Mouse (Mus musculus) lung, adult 2 months (tissue): ENCODE measurements around the gene Abca14. TPM values are rescaled to one million over a fixed set of nuclear protein-coding genes. Genes with fewer than 3 reads are reported as not detected.

Source experiments
- DNase-seq: peaks from one replicate; pipeline ENCODE4 v3.0.0; 2022
- H3K4me1 ChIP-seq: fragments of 200-500 bp; 2 replicates; pipeline ENCODE4 v1.6.1; 2011; ENCODE audit warnings: low read length; ENCODE audit not compliant: control insufficient read depth, insufficient read depth
- H3K4me3 ChIP-seq: fragments of 200-500 bp; replicated peaks from 2 replicates; pipeline ENCODE3; 2011; ENCODE audit warnings: low read depth, mild to moderate bottlenecking, control low read depth, low read length; ENCODE audit errors: extremely low read depth
- CTCF ChIP-seq: fragments of 200-500 bp; IDR thresholded peaks from 2 replicates; pipeline ENCODE4 v1.5.1; 2011; ENCODE audit warnings: mild to moderate bottlenecking, low read length, control low read depth; ENCODE audit not compliant: insufficient read depth
- POLR2A ChIP-seq: fragments of 200-500 bp; IDR thresholded peaks from 2 replicates; pipeline ENCODE4 v1.6.1; 2011; ENCODE audit warnings: low read depth, mild to moderate bottlenecking, control low read depth, low read length, borderline replicate concordance; ENCODE audit errors: extremely low read depth
- WGBS: fragments of 180-500 bp; shearing (Covaris S2); methylation state at CpG from one replicate; pipeline ENCODE4 v1.1.7; 2018; 5-methylcytosine and 5-hydroxymethylcytosine counted together
- polyA plus RNA-seq: library from polyadenylated mRNA; depleted of rRNA; stranded (reverse); fragments of >200 nt; gene quantifications from 2 replicates; pipeline ENCODE4 v1.2.3, GENCODE M21; 2012

The Abca14 gene
- polyA plus RNA-seq, 1 experiment, result 0.14 TPM

DNA sequence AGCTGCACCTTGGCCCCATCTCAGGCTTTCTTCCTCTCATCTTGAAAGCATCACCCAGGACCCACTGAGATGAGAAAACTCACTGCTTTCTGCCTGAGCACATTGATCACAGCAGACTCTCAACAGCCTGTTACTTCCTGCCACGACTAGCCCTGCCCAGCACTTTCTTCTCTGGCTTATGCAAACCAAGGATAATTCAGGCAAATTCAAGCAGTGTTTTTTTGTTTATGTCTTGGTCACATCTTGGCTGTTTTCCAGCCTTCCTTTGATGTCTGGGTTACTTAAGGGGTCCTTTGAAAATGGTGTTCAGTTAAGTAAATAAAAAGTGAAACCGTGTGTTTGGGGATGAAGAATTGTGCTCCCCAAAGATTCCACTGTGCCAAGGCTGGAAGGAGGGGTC, 24.8 kb upstream of the Abca14 start:
- TF ChIP-seq CTCF (no peak), POLR2A (no peak)
- Histone ChIP-seq H3K4me3 (no peak overlapping the region), H3K4me1 (no peaks in the 10 kb centered on the region)
- WGBS, result 6% methylated on average over 2 of the region's 2 CpGs
- DNase-seq, result no peak

DNA sequence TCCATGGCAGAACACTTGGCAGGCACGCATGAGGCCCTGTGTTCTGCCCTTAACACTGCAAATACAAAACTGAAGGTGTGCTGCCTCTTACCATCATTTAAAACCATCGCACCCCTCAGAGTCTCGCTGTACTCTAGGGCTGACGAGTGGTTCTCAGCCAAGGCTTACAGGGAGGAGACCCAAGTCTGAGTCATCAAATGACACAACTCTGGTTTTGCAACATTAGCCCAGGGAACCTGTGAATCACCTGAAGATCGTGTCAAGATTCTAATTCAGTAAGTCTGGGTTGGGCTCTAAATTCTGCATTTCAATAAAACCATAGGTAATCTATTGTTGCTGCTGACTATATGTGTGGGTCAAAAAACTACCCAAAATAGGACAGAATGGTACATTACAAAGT, 23.2 kb upstream of the Abca14 start:
- H3K4me1 ChIP-seq, result no peaks in the 10 kb centered on the region

DNA sequence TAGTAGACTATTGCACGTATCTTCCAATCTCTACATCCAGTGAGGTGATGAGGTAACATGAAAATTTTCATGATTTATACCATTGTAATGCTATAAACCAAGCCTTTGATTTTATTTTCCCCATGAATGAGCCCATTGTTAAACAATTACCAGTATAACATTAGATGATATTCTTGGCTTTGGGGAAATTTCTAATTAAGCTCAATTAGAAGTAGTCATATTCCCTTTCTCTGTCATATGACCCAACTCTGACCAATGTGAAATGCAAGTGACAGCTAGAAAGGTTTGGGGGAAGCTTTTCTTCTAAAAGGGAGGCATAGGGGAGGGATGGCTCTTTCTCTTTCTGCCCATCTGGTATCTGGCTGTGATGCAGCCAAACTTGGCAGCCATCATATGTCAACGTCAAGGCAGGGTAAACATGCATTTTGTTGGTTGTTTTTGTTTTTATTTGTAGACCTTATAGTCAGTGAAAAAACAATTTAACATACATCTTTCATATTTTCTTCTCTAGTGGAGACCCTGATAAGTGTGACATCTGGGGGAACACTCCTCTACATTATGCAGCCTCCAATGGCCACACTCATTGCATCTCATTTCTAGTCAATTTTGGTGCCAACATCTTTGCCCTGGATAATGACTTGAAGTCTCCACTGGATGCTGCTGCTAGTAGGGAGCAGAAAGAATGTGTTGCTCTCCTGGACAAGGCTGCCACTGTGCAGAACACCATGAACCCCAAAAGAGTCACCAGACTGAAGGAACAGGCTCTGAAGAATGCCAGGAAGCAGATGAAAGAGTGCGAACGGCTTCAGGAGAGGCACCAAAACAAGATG, 22.1 kb upstream of the Abca14 start:
- DNase-seq, result no peak
- WGBS, result 86% methylated on average over 4 of the region's 4 CpGs

More for the DNA sequence above, 23.2 kb upstream of the Abca14 start:
- H3K4me3 ChIP-seq, result no peak overlapping the region
- WGBS, result 62% methylated on average over 5 of the region's 5 CpGs
- DNase-seq, result no peak
- TF ChIP-seq POLR2A (no peak), CTCF (no peak)

DNA sequence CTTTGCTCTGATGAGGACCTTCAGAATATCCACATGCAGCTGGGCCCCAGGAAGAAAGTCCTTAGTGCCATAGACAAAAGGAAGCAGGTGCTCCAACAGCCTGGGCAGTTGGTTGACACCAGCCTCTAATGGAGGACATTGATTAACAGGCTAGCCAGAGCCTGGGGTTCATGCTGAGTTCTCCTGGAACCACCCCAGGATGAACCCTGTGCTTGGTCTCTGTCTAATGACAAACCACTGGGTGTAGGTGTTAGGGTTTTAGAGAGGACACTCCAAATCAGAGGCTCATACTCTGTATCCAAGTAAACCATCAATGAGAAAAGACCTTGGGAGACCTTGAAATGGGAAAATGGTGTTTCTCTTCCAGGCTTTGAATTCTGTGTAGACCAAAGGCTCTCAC, 20.9 kb upstream of the Abca14 start:
- no peak for DNase-seq
- Histone ChIP-seq H3K4me1 (no peaks in the 10 kb centered on the region), H3K4me3 (no peak overlapping the region)
- TF ChIP-seq POLR2A (no peak), CTCF (no peak)

More for the DNA sequence above, 22.1 kb upstream of the Abca14 start:
- H3K4me3 ChIP-seq, result no peak overlapping the region
- H3K4me1 ChIP-seq, result no peaks in the 10 kb centered on the region
- TF ChIP-seq CTCF, result no peak
- TF ChIP-seq POLR2A, result no peak

DNA sequence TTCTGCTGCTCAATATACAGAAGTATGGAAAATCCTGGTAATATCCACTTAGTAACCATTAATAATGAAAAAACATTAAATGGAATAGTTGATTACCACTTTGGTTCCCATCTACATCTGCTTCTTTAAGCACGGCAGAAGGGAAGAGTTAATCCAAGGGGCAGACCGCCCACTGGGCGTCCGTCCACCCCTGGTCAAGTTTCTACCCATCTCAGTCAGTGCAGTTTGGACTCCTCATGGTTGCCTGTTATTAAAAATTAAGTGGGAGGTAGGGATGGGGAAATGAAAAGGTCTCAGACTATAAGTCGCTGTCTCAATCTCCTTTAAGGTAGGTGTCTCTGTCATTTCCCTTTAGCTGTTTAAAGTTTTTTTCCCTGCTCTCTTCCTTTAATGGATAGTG, 14.8 kb upstream of the Abca14 start:
- H3K4me1 ChIP-seq, result no peaks in the 10 kb centered on the region
- 89% methylated on average over 5 of the region's 5 CpGs for WGBS
- TF ChIP-seq POLR2A (no peak), CTCF (no peak)

DNA sequence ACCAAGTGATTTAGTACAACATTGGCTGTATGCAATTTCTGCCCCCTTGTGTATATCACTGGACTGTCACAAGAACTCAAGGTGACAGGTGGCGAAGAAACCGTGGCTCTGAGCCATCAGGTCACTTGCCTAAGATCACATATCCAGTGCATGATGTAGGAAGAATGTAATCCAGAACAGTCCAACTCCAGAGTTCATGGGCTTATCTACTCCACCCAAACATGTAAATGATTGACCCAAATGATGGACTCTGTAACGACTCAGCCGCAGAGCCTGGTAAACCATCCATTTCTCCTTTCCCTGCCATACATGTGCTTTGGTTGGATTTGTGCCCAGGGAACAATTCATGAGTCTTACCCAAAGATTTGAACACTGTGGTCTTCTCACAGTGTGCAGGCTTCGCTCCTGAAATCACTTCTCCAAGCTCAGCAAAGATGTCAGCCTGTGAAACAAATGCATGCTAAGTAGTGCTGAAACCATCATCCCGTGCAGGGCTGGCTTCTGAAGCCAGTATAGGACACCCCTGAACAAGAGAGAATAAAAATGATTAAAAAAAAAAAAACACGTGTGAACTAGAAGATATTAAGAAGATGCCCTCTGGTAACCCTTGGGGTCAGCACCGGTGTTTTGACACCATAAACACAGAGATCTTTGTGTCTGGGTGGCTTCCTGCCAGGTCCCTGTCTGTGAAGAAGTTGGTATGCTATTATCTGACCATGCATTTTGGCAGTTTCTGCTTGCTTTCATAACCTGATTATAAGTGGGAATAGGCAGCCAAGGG, 14.2 kb upstream of the Abca14 start:
- Histone ChIP-seq H3K4me3 (no peak overlapping the region), H3K4me1 (no peaks in the 10 kb centered on the region)
- no peak for TF ChIP-seq POLR2A
- no peak for TF ChIP-seq CTCF
- DNase-seq, result no peak
- WGBS, result 67% methylated on average over 8 of the region's 8 CpGs

More for the DNA sequence above, 14.8 kb upstream of the Abca14 start:
- H3K4me3 ChIP-seq, result no peak overlapping the region
- DNase-seq, result no peak

DNA sequence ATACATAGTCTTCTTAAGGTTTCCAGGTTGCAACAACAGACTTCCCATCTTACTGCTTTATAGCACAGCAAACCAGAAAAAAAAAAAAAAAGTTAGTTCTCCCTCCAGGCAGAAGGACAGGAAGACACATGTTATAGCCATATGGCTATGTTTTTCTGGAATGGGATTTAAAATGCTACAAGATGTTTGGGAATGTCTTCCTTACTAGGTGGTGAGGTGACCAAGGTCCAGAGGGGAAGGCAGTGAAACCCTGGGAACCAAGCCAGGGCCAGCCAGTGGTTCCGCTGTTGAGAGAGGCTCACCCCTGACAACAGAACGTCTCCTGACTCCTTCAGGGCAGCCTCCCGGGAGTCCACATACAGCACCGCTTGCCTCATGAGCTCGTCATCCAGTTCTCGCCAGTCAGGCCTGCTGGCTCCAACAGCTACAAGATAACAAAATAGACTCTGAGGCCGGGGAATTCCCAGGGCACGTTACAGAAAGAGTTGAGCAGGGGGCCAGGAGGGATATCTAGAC, 13.6 kb upstream of the Abca14 start:
- H3K4me1 ChIP-seq, result no peaks in the 10 kb centered on the region
- no peak overlapping the region for H3K4me3 ChIP-seq
- DNase-seq, result no peak
- no peak for TF ChIP-seq POLR2A
- 51% methylated on average over 8 of the region's 8 CpGs for WGBS

DNA sequence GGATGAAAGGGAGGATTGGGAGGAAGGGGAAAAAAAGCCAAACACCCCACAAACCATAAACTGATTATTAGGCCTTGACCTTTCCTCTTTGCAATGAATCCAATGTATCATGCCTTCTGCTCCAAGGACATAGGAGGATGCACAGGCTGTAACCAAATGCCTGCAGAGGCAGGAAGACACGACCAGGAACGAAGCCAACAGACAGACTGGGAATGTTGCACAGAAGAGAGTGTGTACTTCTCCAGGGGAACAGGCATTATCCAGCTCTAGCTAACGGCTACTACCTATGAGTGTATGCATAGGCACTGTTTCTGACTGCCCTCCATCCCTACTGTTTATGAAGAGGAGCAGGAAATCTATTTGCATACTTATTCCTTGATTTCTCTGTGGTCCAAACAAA, 11.6 kb upstream of the Abca14 start:
- no peak overlapping the region for H3K4me3 ChIP-seq
- H3K4me1 ChIP-seq, result no peaks in the 10 kb centered on the region
- WGBS, result 43% methylated on average over 3 of the region's 3 CpGs
- no peak for DNase-seq
- TF ChIP-seq POLR2A (no peak), CTCF (no peak)

DNA sequence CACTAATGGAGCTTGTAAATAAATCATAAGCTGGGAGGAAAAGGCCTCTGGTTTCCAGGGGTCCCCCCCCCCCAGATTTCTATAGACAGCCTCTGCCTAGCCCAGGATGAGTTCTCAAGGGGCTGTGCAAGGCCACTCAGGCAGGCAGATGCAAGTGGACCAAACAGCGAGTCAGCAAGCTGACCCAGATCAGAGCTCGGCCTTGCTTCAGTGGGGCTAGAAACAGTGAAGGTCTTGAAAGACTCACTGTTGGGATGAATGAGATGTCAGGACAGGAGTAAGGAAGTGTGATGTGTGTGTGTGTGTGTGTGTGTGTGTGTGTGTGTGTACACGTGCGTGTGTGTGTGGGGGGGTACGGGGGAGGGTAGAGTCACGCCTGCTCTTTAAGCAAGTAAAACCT, 10.9 kb upstream of the Abca14 start:
- WGBS, result 75% methylated on average over 6 of the region's 6 CpGs

DNA sequence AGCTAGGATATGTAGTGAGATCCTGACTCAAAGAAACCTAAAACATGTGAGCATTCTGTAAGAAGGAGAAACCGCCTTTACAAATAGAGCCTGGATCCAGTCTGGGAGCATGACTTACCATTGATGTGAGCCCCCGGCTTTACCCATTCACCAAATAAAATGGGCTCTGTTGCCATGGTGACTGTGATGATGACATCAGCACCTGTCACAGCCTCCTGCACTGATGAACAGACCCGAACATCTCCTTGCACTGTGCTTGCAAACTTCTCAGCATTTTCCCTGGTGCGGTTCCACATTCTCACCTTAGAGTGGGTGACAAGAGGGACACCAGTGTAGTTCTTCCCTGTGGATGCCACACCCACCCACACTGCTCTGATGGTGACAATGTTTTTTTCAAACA, 8.6 kb upstream of the Abca14 start:
- TF ChIP-seq CTCF (no peak), POLR2A (no peak)
- 81% methylated on average over 4 of the region's 4 CpGs for WGBS
- no peak overlapping the region for H3K4me3 ChIP-seq
- no peaks in the 10 kb centered on the region for H3K4me1 ChIP-seq
- no peak for DNase-seq

More for the DNA sequence above, 10.9 kb upstream of the Abca14 start:
- DNase-seq, result no peak
- H3K4me3 ChIP-seq, result no peak overlapping the region
- H3K4me1 ChIP-seq, result no peaks in the 10 kb centered on the region
- no peak for TF ChIP-seq POLR2A
- TF ChIP-seq CTCF, result no peak
